Mouse (Mus musculus) MEL (cell line): ENCODE data around the gene Rplp2.

Source experiments
- CTCF ChIP-seq, 3 experiments: IDR thresholded peaks in 2 of 3; conservative IDR thresholded peaks in 1 of 3; 2 replicates each; pipeline ENCODE4 v1.5.1; 2011 to 2012; ENCODE audit warnings: low read length in 3 of 3, low read depth in 2 of 3, mild to moderate bottlenecking in 2 of 3, improper control_type of control experiment in 1 of 3, inconsistent platforms in 1 of 3, mixed read lengths in 1 of 3, moderate library complexity in 1 of 3; ENCODE audit not compliant: control insufficient read depth in 1 of 3, insufficient read depth in 1 of 3, poor library complexity in 1 of 3, severe bottlenecking in 1 of 3
- EP300 ChIP-seq, 2 experiments: IDR thresholded peaks; 2 replicates each; pipeline ENCODE4 v1.6.1; 2011; ENCODE audit warnings: improper control_type of control experiment in 2 of 2, low read length in 2 of 2, low read depth in 1 of 2, mild to moderate bottlenecking in 1 of 2
- MAFK ChIP-seq: IDR thresholded peaks from 2 replicates; pipeline ENCODE4 v1.6.1; 2011; ENCODE audit warnings: low read depth, mild to moderate bottlenecking, low read length, improper control_type of control experiment, borderline replicate concordance
- MAX ChIP-seq: IDR thresholded peaks from 2 replicates; pipeline ENCODE4 v1.6.1; 2011; ENCODE audit warnings: low read length, improper control_type of control experiment
- POLR2A ChIP-seq, 2 experiments: IDR thresholded peaks; 2 replicates each; pipeline ENCODE4 v1.6.1; 2011 to 2012; ENCODE audit warnings: low read length in 2 of 2, mild to moderate bottlenecking in 2 of 2, control low read depth in 1 of 2, improper control_type of control experiment in 1 of 2, low read depth in 1 of 2, moderate library complexity in 1 of 2; ENCODE audit not compliant: control insufficient read depth in 1 of 2, insufficient read depth in 1 of 2, poor library complexity in 1 of 2
- TCF12 ChIP-seq: IDR thresholded peaks from 2 replicates; pipeline ENCODE4 v1.6.1; 2014; ENCODE audit warnings: low read depth, mild to moderate bottlenecking, inconsistent platforms, low read length, improper control_type of control experiment, moderate library complexity
- ZNF384 ChIP-seq: IDR thresholded peaks from 2 replicates; pipeline ENCODE4 v1.6.1; 2012; ENCODE audit warnings: low read depth, mild to moderate bottlenecking, inconsistent platforms, low read length, improper control_type of control experiment

DNA sequence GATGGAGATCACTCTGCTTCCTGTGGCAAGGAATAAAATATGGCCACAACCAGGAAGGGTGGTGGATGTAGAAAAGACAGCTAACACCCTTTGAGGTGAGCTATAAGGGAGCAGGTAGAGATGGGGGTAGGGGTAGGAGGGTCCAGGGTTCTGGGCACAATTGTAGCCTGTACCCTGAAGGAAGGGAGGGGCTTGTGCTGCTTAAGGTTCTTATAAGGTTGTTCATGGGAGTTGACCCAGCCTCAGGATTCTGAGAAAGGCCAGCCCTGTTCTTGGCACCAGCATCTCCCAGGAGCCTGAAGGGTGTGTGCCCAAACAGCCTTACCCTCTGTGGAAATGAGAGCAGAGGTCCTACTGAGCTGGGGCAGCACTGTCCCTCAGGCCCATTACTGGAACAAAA, 4.8 kb downstream of the Rplp2 start:
- no peak for TF ChIP-seq ZNF384
- TF ChIP-seq CTCF (IDR thresholded peaks at IDR 0.05 in 2 of 3, conservative IDR thresholded peaks at IDR 0.05 in 1 of 3; ENCODE audit: control insufficient read depth in 1 of 3, insufficient read depth in 1 of 3, low read depth in 2 of 3, low read length in 3 of 3, poor library complexity in 1 of 3, severe bottlenecking in 1 of 3) = no peak
- TF ChIP-seq MAFK = no peak
- no peak for TF ChIP-seq EP300 (IDR thresholded peaks at IDR 0.05; ENCODE audit: low read depth in 1 of 2, low read length in 2 of 2)
- TF ChIP-seq MAX = no peak
- no peak for TF ChIP-seq TCF12
- peak; percentile 47 to 73; a peak in 3 of 4 replicates for TF ChIP-seq POLR2A (IDR thresholded peaks at IDR 0.05; ENCODE audit: control insufficient read depth in 1 of 2, insufficient read depth in 1 of 2, low read depth in 1 of 2, low read length in 2 of 2, poor library complexity in 1 of 2)
